Mouse (Mus musculus) lung, postnatal 0 days (tissue): ENCODE data around the gene Dnajc27.

ENCODE experiments used
- CTCF ChIP-seq: IDR thresholded peaks from 2 replicates; pipeline ENCODE4 v1.5.1; 2016; ENCODE audit warnings: antibody characterized with exemption, mild to moderate bottlenecking
- EP300 ChIP-seq: IDR thresholded peaks from 2 replicates; pipeline ENCODE4 v1.6.1; 2016; ENCODE audit warnings: antibody characterized with exemption, mild to moderate bottlenecking, control low read depth

- TF ChIP-seq CTCF = no peak
- no peak for TF ChIP-seq EP300
Observed at GRCm38 (mm10) chr12:4058321-4058720, 24.1 kb upstream of the Dnajc27 start.
